Mouse (Mus musculus) embryonic facial prominence, embryonic 11.5 days (tissue): Measurements from ENCODE around the gene Iqsec1. TPM values are rescaled to one million over a fixed set of nuclear protein-coding genes. Genes with fewer than 3 reads are reported as not detected.

Experiments used
- ATAC-seq: fragments of 200-750 bp; cut with Nextera tagmentation; replicated peaks from 2 replicates; pipeline ENCODE4 v1.8.0; 2017; ENCODE audit warnings: low read depth; ENCODE audit not compliant: insufficient number of reproducible peaks, low FRiP score, low TSS enrichment
- DNase-seq: peaks from one replicate; pipeline ENCODE4 v3.0.0-alpha.2; 2015; ENCODE audit warnings: low spot score
- H3K27ac ChIP-seq: fragments of 300-500 bp; sonication (generic); replicated peaks from 2 replicates; pipeline ENCODE4 v1.5.1; 2014; ENCODE audit warnings: mild to moderate bottlenecking, low read depth, low read length, control low read depth
- H3K27me3 ChIP-seq: fragments of 300-500 bp; sonication (generic); 2 replicates; pipeline ENCODE4 v1.6.1; 2014; ENCODE audit warnings: mild to moderate bottlenecking, low read length, moderate library complexity, mixed read lengths; ENCODE audit not compliant: control insufficient read depth, insufficient read depth
- H3K36me3 ChIP-seq: fragments of 300-500 bp; sonication (generic); replicated peaks from 2 replicates; pipeline ENCODE4 v1.6.1; 2014; ENCODE audit warnings: low read depth, mild to moderate bottlenecking, low read length, moderate library complexity, mixed read lengths; ENCODE audit not compliant: control insufficient read depth, insufficient read depth
- H3K4me1 ChIP-seq: fragments of 300-500 bp; sonication (generic); 2 replicates; pipeline ENCODE4 v1.6.1; 2014; ENCODE audit warnings: low read length, mixed read lengths; ENCODE audit not compliant: control insufficient read depth, insufficient read depth
- H3K4me2 ChIP-seq: fragments of 300-500 bp; sonication (generic); 2 replicates; pipeline ENCODE4 v1.6.1; 2014; ENCODE audit warnings: low read depth, mild to moderate bottlenecking, control low read depth, low read length, moderate library complexity
- H3K4me3 ChIP-seq: fragments of 300-500 bp; sonication (generic); 2 replicates; pipeline ENCODE4 v1.5.1; 2014; ENCODE audit warnings: low read depth, low read length, control low read depth
- H3K9ac ChIP-seq: fragments of 300-500 bp; sonication (generic); replicated peaks from 2 replicates; pipeline ENCODE4 v1.6.1; 2014; ENCODE audit warnings: mild to moderate bottlenecking, control low read depth, low read length
- H3K9me3 ChIP-seq: fragments of 300-500 bp; sonication (generic); replicated peaks from 2 replicates; pipeline ENCODE4 v1.6.1; 2016; ENCODE audit warnings: mild to moderate bottlenecking, low read length, inconsistent platforms, mixed read lengths; ENCODE audit not compliant: control insufficient read depth
- WGBS: fragments of 180-500 bp; shearing (Covaris S2); extraction: QIAGEN DNeasy Blood & Tissue Kit; methylation state at CpG from one replicate; pipeline ENCODE4 v1.1.7; 2014; 5-methylcytosine and 5-hydroxymethylcytosine counted together
- polyA plus RNA-seq: library from polyadenylated mRNA; unstranded; fragments of >200 nt; fragmentation: Nextera tagmentation; extraction: Ambion mirVana; gene quantifications from 2 replicates; pipeline ENCODE4 v1.2.1, GENCODE M21; 2014

The Iqsec1 gene
- polyA plus RNA-seq, 1 experiment from 2014 or later: 6.1 TPM

DNA sequence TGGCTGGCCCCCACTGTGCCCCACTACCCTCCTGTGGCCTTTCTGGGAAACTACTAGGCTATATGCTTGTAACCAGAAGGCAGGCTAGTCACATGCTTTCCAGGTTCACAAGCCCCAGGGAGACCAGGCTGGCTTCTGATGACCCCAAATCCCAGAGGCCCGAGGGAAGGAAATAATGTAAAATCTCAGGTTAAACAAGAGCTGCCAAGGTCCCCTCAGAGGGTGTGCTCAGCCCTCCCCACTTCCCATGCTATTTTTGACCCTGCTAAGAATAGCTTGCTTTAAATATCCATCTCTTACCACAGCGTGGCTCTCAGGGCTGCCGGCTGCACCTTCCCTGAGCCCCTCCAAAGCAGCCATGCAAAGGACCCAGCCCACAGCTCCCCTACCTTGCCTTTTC, 299.7 kb downstream of the Iqsec1 start:
- no peak for ATAC-seq
- no peak overlapping the region for H3K9ac ChIP-seq
- no peaks in the 10 kb centered on the region for H3K27me3 ChIP-seq
- H3K4me3 ChIP-seq: no peak overlapping the region
- H3K4me2 ChIP-seq: no peak overlapping the region
- no peak overlapping the region for H3K27ac ChIP-seq
- no peak for DNase-seq
- whole genome bisulfite sequencing: 75% methylated on average over 3 of the region's 3 CpGs
- no peaks in the 10 kb centered on the region; the same call in 1 of the 2 replicates for H3K36me3 ChIP-seq
- no peaks in the 10 kb centered on the region for H3K9me3 ChIP-seq
- no peaks in the 10 kb centered on the region for H3K4me1 ChIP-seq

DNA sequence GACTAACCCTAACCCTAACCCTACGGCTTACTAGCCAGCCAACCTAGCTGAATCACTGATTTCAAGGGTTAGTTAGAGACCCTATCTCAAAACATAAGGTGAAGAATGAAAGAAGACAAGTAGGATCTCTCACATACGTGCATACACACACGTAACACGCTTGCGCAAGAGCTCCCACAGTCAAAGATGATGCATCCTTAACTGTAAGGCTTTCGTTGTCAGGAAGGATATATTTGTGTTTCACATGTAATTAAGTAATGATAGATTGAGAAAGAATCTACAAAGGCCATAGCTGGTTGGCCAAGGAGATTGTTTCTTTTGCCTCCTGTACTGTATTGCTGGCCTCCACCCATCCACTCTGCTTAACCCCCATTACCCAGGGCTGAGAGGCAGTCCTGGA, 300.5 kb downstream of the Iqsec1 start:
- Histone ChIP-seq H3K9me3 (no peaks in the 10 kb centered on the region), H3K36me3 (no peaks in the 10 kb centered on the region; the same call in 1 of the 2 replicates), H3K4me1 (no peaks in the 10 kb centered on the region), H3K9ac (no peak overlapping the region), H3K4me3 (no peak overlapping the region), H3K27ac (no peak overlapping the region), H3K27me3 (no peaks in the 10 kb centered on the region), H3K4me2 (no peak overlapping the region)
- 93% methylated on average over 6 of the region's 6 CpGs for WGBS
- ATAC-seq (no peak), DNase-seq (no peak)

DNA sequence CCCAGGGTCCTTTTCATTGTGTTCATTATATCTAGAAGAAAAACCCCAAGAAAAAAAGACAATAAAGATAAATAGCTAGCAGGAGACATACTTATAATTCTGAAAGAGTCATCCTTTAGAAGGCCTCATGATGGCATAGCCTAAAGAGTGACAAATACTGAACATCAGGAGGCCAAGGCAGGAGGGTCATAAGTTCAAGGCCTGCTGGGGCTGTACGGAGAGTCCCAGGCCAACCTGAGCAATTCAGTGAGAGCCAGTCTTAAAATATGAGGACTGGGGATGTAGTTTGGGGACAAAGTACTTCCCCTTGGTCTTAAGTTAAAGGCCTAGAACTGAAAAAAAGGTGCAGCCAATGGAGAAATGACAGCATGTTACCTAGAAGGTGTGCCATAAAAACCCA, 301.7 kb downstream of the Iqsec1 start:
- 75% methylated on average over 1 of the region's 1 CpGs for WGBS
- DNase-seq: no peak
- no peaks in the 10 kb centered on the region; the same call in 1 of the 2 replicates for H3K36me3 ChIP-seq
- H3K27me3 ChIP-seq: no peaks in the 10 kb centered on the region
- no peak for ATAC-seq
- H3K9ac ChIP-seq: no peak overlapping the region
- no peaks in the 10 kb centered on the region for H3K9me3 ChIP-seq
- H3K4me3 ChIP-seq: no peak overlapping the region
- H3K4me1 ChIP-seq: no peaks in the 10 kb centered on the region
- no peak overlapping the region for H3K4me2 ChIP-seq
- no peak overlapping the region for H3K27ac ChIP-seq

DNA sequence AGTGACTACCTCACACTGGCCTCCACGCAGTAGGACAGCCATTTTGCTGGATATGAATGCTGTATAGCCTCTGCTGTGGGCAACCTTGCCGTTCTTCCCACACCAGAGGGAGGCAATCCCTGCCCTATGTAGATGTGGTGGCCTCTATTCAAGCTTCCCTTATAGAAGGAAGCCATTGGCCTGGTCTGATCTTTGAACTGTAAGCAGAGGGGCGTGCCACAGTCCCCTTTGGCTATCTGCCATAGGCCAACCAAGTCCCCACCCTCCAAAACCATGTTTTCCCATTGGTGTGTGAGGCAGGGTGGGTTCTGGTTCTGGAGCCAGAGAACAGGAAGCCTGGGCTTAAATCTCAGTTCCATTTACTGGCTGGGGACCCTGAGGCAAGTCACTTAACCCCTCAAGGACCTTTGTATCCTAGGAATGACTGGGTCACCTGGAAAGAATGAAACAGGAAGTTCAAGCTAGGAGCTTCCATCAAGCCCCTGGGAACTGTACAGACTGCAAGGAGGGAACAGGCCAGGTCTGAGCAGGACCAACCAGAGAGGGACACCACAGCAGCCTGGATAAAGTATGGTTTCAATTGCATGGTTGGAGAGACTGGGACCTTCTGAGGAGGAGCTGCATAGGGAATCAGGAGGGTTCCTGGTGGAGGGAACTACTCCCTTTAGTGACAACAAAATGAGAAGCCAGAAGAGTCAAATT, 304.5 kb downstream of the Iqsec1 start:
- WGBS: 88% methylated on average over 3 of the region's 3 CpGs
- Histone ChIP-seq H3K36me3 (no peaks in the 10 kb centered on the region; the same call in 1 of the 2 replicates), H3K4me3 (no peak overlapping the region), H3K9ac (no peak overlapping the region), H3K4me1 (no peaks in the 10 kb centered on the region), H3K4me2 (no peak overlapping the region), H3K27ac (no peak overlapping the region), H3K9me3 (no peaks in the 10 kb centered on the region), H3K27me3 (no peaks in the 10 kb centered on the region)
- DNase-seq (no peak), ATAC-seq (no peak)

DNA sequence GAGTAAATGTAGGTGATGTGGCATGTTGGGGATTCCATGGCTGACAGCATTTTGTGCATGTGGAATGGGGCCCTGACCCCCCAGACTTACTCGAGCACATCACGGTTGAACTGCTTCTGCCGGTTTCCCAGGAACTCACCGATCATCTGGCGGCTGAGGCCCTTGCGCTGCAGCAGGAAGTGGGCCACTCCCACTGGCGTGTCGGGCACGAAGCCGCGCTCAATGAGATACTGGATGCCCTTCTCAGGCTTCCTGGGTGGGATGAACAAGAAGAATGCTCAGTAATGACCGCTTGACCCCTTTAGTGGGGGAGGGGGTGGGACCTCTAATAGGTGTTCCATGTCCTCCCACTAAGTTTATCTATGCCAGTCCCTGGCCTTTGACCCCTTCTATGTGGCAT, 308.1 kb downstream of the Iqsec1 start:
- Histone ChIP-seq H3K27me3 (no peaks in the 10 kb centered on the region), H3K4me2 (no peak overlapping the region), H3K4me1 (no peaks in the 10 kb centered on the region), H3K36me3 (peaks cover 4% of the 10 kb centered on the region), H3K9ac (no peak overlapping the region), H3K4me3 (no peak overlapping the region), H3K27ac (no peak overlapping the region), H3K9me3 (no peaks in the 10 kb centered on the region)
- ATAC-seq (no peak), DNase-seq (no peak)
- 82% methylated on average over 12 of the region's 12 CpGs for WGBS

DNA sequence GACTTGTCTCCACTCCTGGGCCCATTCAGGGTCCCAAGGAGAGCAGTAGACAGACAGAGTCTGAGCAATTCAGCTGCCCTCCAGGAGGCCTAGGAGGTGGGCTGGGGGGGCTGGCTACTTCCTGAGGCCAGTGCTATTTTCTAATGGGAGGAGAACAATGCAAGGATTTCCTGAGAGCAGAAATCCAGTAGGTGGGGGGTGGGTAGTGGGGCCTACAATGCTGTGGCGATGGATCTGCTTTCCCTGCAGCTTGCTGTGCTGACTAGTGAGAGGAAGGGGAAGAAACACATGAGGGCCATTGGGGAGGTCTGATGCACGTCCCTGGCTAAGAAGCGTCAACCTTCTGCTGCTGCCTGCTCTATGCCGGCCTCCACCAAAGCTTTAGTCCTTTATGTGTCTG, 309.7 kb downstream of the Iqsec1 start:
- H3K27ac ChIP-seq: no peak overlapping the region
- DNase-seq (no peak), ATAC-seq (no peak)
- no peaks in the 10 kb centered on the region for H3K4me1 ChIP-seq
- H3K4me3 ChIP-seq: no peak overlapping the region
- WGBS: 73% methylated on average over 4 of the region's 4 CpGs
- peaks cover 7% of the 10 kb centered on the region for H3K36me3 ChIP-seq
- no peaks in the 10 kb centered on the region for H3K27me3 ChIP-seq
- no peak overlapping the region for H3K4me2 ChIP-seq
- H3K9ac ChIP-seq: no peak overlapping the region
- no peaks in the 10 kb centered on the region for H3K9me3 ChIP-seq

DNA sequence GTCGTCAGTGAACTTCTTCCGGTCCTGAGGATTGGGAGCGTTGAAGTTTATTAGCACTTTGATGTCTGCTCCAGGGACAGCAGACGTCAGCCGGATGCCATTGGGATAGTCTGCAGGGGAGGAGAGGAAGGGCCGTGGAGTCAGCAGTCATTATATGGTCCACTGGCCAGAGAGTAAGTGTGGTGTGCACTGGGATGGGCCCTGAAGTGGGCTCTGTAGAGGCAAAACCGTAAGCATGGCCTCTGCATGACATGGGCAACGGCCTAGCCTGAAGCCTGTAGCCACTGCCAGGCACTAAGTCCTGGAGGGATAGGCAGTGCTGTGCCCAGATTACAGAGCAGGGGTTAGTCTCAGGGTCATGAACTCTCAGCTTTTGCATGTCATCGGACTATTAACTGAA, 319.8 kb downstream of the Iqsec1 start:
- Histone ChIP-seq H3K9me3 (no peaks in the 10 kb centered on the region), H3K4me1 (no peaks in the 10 kb centered on the region), H3K27me3 (no peaks in the 10 kb centered on the region), H3K4me3 (no peak overlapping the region), H3K27ac (no peak overlapping the region), H3K9ac (no peak overlapping the region), H3K36me3 (peaks cover 6% of the 10 kb centered on the region), H3K4me2 (no peak overlapping the region)
- 89% methylated on average over 9 of the region's 9 CpGs for WGBS
- DNase-seq: no peak
- no peak for ATAC-seq

DNA sequence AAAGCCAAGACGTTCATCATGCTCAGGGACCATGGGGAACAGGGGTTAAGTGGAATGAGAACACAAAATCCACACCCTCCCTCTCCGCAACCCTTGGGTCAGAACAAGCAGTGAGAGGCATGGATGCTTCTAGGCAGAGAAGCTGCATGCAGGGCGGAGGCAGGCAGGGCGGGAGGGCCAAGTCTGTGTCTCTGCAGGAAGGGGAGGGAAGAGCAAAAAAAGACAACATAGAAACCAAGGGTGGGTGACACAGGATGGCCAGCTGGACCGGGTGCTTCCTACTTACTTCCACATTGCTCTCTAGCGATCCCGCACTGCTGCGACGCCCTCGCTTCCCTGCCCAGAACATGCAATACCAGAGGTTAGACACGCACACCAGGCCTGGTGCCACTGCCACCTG, 324.7 kb downstream of the Iqsec1 start:
- H3K27me3 ChIP-seq: no peaks in the 10 kb centered on the region
- no peak overlapping the region for H3K4me3 ChIP-seq
- no peak overlapping the region for H3K4me2 ChIP-seq
- no peak for ATAC-seq
- H3K27ac ChIP-seq: no peak overlapping the region
- H3K36me3 ChIP-seq: no peaks in the 10 kb centered on the region; the same call in none of the 2 replicates
- H3K4me1 ChIP-seq: no peaks in the 10 kb centered on the region
- H3K9ac ChIP-seq: no peak overlapping the region
- H3K9me3 ChIP-seq: no peaks in the 10 kb centered on the region
- WGBS: 84% methylated on average over 11 of the region's 11 CpGs
- no peak for DNase-seq
